Mouse (Mus musculus): ENCODE measurements at regions not wholly inside any gene's neighbourhood (a gene's known extent, or its start where the extent isn't known, plus 50 kb on each side); places are given as distances from the start of the nearest gene placed in this dataset.

DNA sequence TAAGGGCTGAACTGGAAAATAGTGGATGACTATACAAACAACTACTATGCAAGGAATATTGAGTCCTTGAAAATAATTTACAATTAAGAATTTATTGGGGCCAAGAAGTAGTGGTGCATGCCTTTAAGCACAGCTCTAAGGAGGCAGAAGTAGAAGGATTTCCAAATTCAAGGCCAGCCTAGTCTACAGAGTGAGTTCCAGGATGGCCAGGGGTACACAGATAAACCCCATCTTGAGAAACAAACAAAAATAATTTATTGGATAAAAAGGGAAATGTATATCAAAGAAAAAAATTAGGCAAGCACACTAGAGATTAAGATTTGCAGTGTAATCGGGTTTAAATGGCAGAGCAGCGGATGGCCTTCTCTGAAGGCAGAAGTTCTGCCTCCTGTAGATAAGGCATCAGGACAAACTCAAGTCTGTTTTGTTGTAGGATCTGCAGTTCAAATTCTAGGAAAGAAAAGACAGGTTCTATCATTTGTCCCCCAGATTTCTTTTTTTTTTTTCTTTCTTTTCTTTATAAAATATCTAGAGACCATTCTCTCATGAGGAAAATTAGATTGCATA lies 110.7 kb upstream of the Man2a1 start:
- TF ChIP-seq EP300 (IDR thresholded peaks at IDR 0.05; ENCODE audit: low read depth) (peak; percentile 81), CTCF (IDR thresholded peaks at IDR 0.05; ENCODE audit: low read depth) (no peak)

Measured in liver, postnatal 0 days (tissue).